Mouse (Mus musculus) midbrain, embryonic 13.5 days (tissue): ENCODE results near the gene Galm. TPM values are rescaled to one million over a fixed set of nuclear protein-coding genes. Genes with fewer than 3 reads are reported as not detected.

ENCODE experiments used
- ATAC-seq: fragments of 200-750 bp; cut with Nextera tagmentation; 2 replicates; pipeline ENCODE4 v1.8.0; 2017; ENCODE audit warnings: mild to moderate bottlenecking, moderate TSS enrichment, moderate library complexity
- H3K27ac ChIP-seq: fragments of 300-500 bp; sonication (generic); 2 replicates; pipeline ENCODE4 v1.5.1; 2015; ENCODE audit warnings: inconsistent platforms, mild to moderate bottlenecking, moderate library complexity
- H3K27me3 ChIP-seq: fragments of 300-500 bp; sonication (generic); 2 replicates; pipeline ENCODE4 v1.6.1; 2015; ENCODE audit warnings: mild to moderate bottlenecking, inconsistent platforms
- H3K36me3 ChIP-seq: fragments of 300-500 bp; sonication (generic); 2 replicates; pipeline ENCODE4 v1.6.1; 2015; ENCODE audit warnings: mild to moderate bottlenecking, inconsistent platforms
- H3K4me1 ChIP-seq: fragments of 300-500 bp; sonication (generic); replicated peaks from 2 replicates; pipeline ENCODE4 v1.6.1; 2015; ENCODE audit warnings: inconsistent platforms
- H3K4me2 ChIP-seq: fragments of 300-500 bp; sonication (generic); replicated peaks from 2 replicates; pipeline ENCODE4 v1.6.1; 2015; ENCODE audit warnings: moderate library complexity, mild to moderate bottlenecking, inconsistent platforms
- H3K4me3 ChIP-seq: fragments of 300-500 bp; sonication (generic); replicated peaks from 2 replicates; pipeline ENCODE4 v1.5.1; 2015; ENCODE audit warnings: mild to moderate bottlenecking, inconsistent platforms
- H3K9ac ChIP-seq: fragments of 300-500 bp; sonication (generic); replicated peaks from 2 replicates; pipeline ENCODE4 v1.6.1; 2015; ENCODE audit warnings: mild to moderate bottlenecking, inconsistent platforms
- H3K9me3 ChIP-seq: fragments of 300-500 bp; sonication (generic); 2 replicates; pipeline ENCODE4 v1.6.1; 2016; ENCODE audit warnings: mild to moderate bottlenecking, inconsistent platforms
- WGBS: fragments of 180-500 bp; shearing (Covaris S2); methylation state at CpG from one replicate; pipeline ENCODE4 v1.1.7; 2015; 5-methylcytosine and 5-hydroxymethylcytosine counted together
- polyA plus RNA-seq: library from polyadenylated mRNA; unstranded; fragments of >200 nt; fragmentation: Nextera tagmentation; extraction: Ambion mirVana; gene quantifications from 2 replicates; pipeline ENCODE4 v1.2.1, GENCODE M21; 2015

The Galm gene
- polyA plus RNA-seq, 1 experiment from 2014 or later: 2.6 TPM

GRCm38 (mm10) chr17:80130718-80131430 lies 3.6 kb downstream of the Galm start:
- peaks cover 14% of the 10 kb centered on the region for H3K4me1 ChIP-seq
- H3K4me3 ChIP-seq: no peak overlapping the region
- no peaks in the 10 kb centered on the region for H3K36me3 ChIP-seq
- H3K27me3 ChIP-seq: peaks cover 4% of the 10 kb centered on the region; the same call in 1 of the 2 replicates
- H3K4me2 ChIP-seq: no peak overlapping the region
- no peak overlapping the region for H3K9ac ChIP-seq
- no peak overlapping the region for H3K27ac ChIP-seq
- H3K9me3 ChIP-seq: no peaks in the 10 kb centered on the region
- no peak for ATAC-seq
- 66% methylated on average over 9 of the region's 9 CpGs for WGBS

DNA sequence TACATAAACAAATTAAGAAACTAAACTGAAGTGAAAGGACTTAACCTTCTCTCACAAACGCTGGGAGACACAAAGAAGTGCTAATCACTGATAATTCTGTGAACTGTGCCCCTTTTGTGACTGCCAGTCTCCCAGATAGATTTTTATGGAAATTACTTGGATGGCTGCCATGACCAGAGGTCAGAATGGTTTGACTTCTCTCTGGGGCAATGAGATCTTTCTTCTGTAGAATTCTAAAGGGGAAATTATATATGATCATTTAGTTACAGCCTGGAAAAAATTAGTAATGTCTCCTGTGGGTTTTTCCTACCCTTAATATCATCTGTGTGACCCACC lies 4.1 kb downstream of the Galm start:
- H3K4me2 ChIP-seq: no peak overlapping the region
- ATAC-seq: no peak

GRCm38 (mm10) chr17:80131838-80132237 lies 4.6 kb downstream of the Galm start:
- no peaks in the 10 kb centered on the region for H3K9me3 ChIP-seq
- H3K9ac ChIP-seq: no peak overlapping the region
- H3K4me2 ChIP-seq: no peak overlapping the region
- H3K4me3 ChIP-seq: no peak overlapping the region
- H3K27me3 ChIP-seq: no peaks in the 10 kb centered on the region
- H3K36me3 ChIP-seq: no peaks in the 10 kb centered on the region
- no peak overlapping the region for H3K27ac ChIP-seq
- H3K4me1 ChIP-seq: peaks cover 14% of the 10 kb centered on the region
- 88% methylated on average over 7 of the region's 7 CpGs for WGBS
- ATAC-seq: no peak

More for the DNA sequence above, 4.1 kb downstream of the Galm start:
- no peaks in the 10 kb centered on the region for H3K9me3 ChIP-seq
- no peak overlapping the region for H3K4me3 ChIP-seq
- no peaks in the 10 kb centered on the region for H3K36me3 ChIP-seq
- H3K9ac ChIP-seq: no peak overlapping the region
- no peaks in the 10 kb centered on the region for H3K27me3 ChIP-seq
- whole genome bisulfite sequencing: 15% methylated on average over 1 of the region's 1 CpGs
- peaks cover 14% of the 10 kb centered on the region for H3K4me1 ChIP-seq
- no peak overlapping the region for H3K27ac ChIP-seq

GRCm38 (mm10) chr17:80132502-80132901 lies 5.2 kb downstream of the Galm start:
- Histone ChIP-seq H3K27ac (no peak overlapping the region), H3K9me3 (no peaks in the 10 kb centered on the region), H3K4me3 (no peak overlapping the region), H3K27me3 (no peaks in the 10 kb centered on the region), H3K36me3 (no peaks in the 10 kb centered on the region), H3K4me1 (peaks cover 13% of the 10 kb centered on the region), H3K9ac (no peak overlapping the region), H3K4me2 (no peak overlapping the region)
- ATAC-seq: no peak
- 84% methylated on average over 4 of the region's 4 CpGs for WGBS

- no peak overlapping the region for H3K4me2 ChIP-seq
- no peak for ATAC-seq
- no peaks in the 10 kb centered on the region for H3K9me3 ChIP-seq
- WGBS: 87% methylated on average over 17 of the region's 17 CpGs
- no peak overlapping the region for H3K9ac ChIP-seq
- no peak overlapping the region for H3K27ac ChIP-seq
- no peak overlapping the region for H3K4me3 ChIP-seq
- H3K4me1 ChIP-seq: no peaks in the 10 kb centered on the region
- H3K27me3 ChIP-seq: no peaks in the 10 kb centered on the region
- no peaks in the 10 kb centered on the region for H3K36me3 ChIP-seq
These were observed 11.3 kb downstream of the Galm start for GRCm38 (mm10) chr17:80138434-80139162.

GRCm38 (mm10) chr17:80139753-80140444 lies 12.6 kb downstream of the Galm start:
- no peak overlapping the region for H3K27ac ChIP-seq
- H3K9ac ChIP-seq: no peak overlapping the region
- ATAC-seq: no peak
- no peaks in the 10 kb centered on the region for H3K36me3 ChIP-seq
- 85% methylated on average over 9 of the region's 9 CpGs for WGBS
- no peaks in the 10 kb centered on the region for H3K27me3 ChIP-seq
- no peak overlapping the region for H3K4me2 ChIP-seq
- no peaks in the 10 kb centered on the region for H3K4me1 ChIP-seq
- no peaks in the 10 kb centered on the region for H3K9me3 ChIP-seq
- H3K4me3 ChIP-seq: no peak overlapping the region

- H3K9me3 ChIP-seq: no peaks in the 10 kb centered on the region
- H3K4me3 ChIP-seq: no peak overlapping the region
- no peaks in the 10 kb centered on the region for H3K36me3 ChIP-seq
- 92% methylated on average over 6 of the region's 6 CpGs for WGBS
- no peak overlapping the region for H3K9ac ChIP-seq
- no peak overlapping the region for H3K4me2 ChIP-seq
- no peak for ATAC-seq
- H3K27ac ChIP-seq: no peak overlapping the region
- peaks cover 6% of the 10 kb centered on the region for H3K4me1 ChIP-seq
- H3K27me3 ChIP-seq: no peaks in the 10 kb centered on the region
These were observed 16.4 kb downstream of the Galm start for GRCm38 (mm10) chr17:80143478-80144232.

DNA sequence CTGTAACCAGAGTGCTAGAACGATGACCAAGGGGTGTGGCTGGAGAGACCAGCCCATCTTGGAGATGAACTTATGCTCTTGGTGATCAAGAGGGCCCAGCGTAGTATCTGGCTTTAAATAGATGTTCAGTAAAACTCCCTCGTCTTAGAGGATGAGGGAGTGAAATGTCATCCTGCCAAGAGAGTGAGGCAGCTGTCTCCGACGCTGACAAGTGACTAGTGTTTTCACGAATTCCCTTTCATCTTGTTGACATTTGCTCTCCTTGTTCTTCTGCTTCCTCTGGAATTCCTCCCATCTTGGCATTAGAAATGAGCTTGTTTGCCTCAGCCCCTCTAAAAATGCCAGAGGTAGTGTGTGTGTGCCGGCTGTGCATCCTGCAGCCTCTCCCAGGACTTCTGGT lies 17.9 kb downstream of the Galm start:
- no peaks in the 10 kb centered on the region for H3K36me3 ChIP-seq
- H3K27ac ChIP-seq: no peak overlapping the region
- ATAC-seq: no peak
- H3K4me3 ChIP-seq: no peak overlapping the region
- no peaks in the 10 kb centered on the region for H3K9me3 ChIP-seq
- H3K4me1 ChIP-seq: peaks cover 7% of the 10 kb centered on the region
- H3K4me2 ChIP-seq: no peak overlapping the region
- WGBS: 74% methylated on average over 7 of the region's 7 CpGs
- no peak overlapping the region for H3K9ac ChIP-seq
- no peaks in the 10 kb centered on the region for H3K27me3 ChIP-seq

GRCm38 (mm10) chr17:80145771-80146170 lies 18.5 kb downstream of the Galm start:
- Histone ChIP-seq H3K36me3 (no peaks in the 10 kb centered on the region), H3K4me3 (no peak overlapping the region), H3K9me3 (no peaks in the 10 kb centered on the region), H3K27ac (no peak overlapping the region), H3K4me2 (no peak overlapping the region), H3K27me3 (no peaks in the 10 kb centered on the region), H3K9ac (no peak overlapping the region), H3K4me1 (peaks cover 7% of the 10 kb centered on the region)
- ATAC-seq: no peak
- WGBS: 89% methylated on average over 3 of the region's 3 CpGs

- Histone ChIP-seq H3K27ac (no peak overlapping the region), H3K9ac (no peak overlapping the region), H3K4me3 (no peak overlapping the region), H3K27me3 (no peaks in the 10 kb centered on the region), H3K9me3 (no peaks in the 10 kb centered on the region), H3K36me3 (no peaks in the 10 kb centered on the region), H3K4me1 (peaks cover 7% of the 10 kb centered on the region), H3K4me2 (peak overlapping the region; percentile 34)
- 47% methylated on average over 23 of the region's 23 CpGs for WGBS
- peak; percentile 77 for ATAC-seq
These were observed 21.1 kb downstream of the Galm start for GRCm38 (mm10) chr17:80148053-80148994.

- WGBS: 85% methylated on average over 6 of the region's 6 CpGs
- Histone ChIP-seq H3K27ac (no peak overlapping the region), H3K9ac (no peak overlapping the region)
These were observed 21.7 kb downstream of the Galm start for GRCm38 (mm10) chr17:80148995-80149388.

More at GRCm38 (mm10) chr17:80148995-80149388, 21.7 kb downstream of the Galm start:
- Histone ChIP-seq H3K27me3 (no peaks in the 10 kb centered on the region), H3K4me1 (peaks cover 7% of the 10 kb centered on the region), H3K9me3 (no peaks in the 10 kb centered on the region), H3K4me3 (no peak overlapping the region), H3K36me3 (no peaks in the 10 kb centered on the region), H3K4me2 (no peak overlapping the region)
- no peak for ATAC-seq
